Mouse (Mus musculus): ENCODE measurements around the gene Kpna1. TPM values are rescaled to one million over a fixed set of nuclear protein-coding genes. Genes with fewer than 3 reads are reported as not detected.
"Not testable (repeated sequence)": the region's sequence is repeated elsewhere in the genome, so short reads cannot be mapped to it uniquely, and the experiment has no call there.

The Kpna1 gene
- polyA plus RNA-seq, 1 experiment, result 46.6 TPM

DNA sequence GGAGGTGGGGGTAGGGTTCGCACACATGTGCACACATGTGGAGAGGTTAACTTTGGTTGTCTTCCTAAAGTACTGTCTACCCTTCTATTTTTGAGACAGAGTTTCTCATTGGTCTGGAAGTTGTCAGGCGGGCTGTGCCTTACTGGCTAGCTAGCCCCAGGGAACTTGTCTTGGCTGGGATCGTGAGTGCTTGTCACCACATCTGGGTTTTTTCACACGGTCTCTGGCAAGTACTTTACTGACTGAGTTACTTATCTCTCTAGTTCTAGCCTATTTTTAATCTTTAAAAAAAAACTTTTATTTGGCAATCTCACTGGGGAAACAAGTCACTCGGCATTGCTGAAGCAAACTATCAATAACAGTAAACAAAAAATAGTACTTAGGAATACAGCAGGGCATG, 29.3 kb upstream of the Kpna1 start:
- TF ChIP-seq POLR2A (IDR thresholded peaks at IDR 0.05; ENCODE audit: borderline replicate concordance, insufficient read depth, low read length) (no peak), CTCF (IDR thresholded peaks at IDR 0.05; ENCODE audit: borderline replicate concordance, insufficient read depth, low read depth, low read length) (no peak)
- DNase-seq, result no peak
- 70% methylated on average over 5 of the region's 5 CpGs for WGBS
- no peaks in the 10 kb centered on the region; the same call in 1 of the 2 replicates for H3K27me3 ChIP-seq (ENCODE audit: control insufficient read depth, insufficient read depth, low read length)
- H3K4me3 ChIP-seq (replicated peaks; ENCODE audit: insufficient read depth, low read depth, low read length), result no peak overlapping the region
- no peak overlapping the region for H3K27ac ChIP-seq (ENCODE audit: insufficient read depth, low read length)
- no peaks in the 10 kb centered on the region for H3K4me1 ChIP-seq (ENCODE audit: control insufficient read depth, insufficient read depth, low read length)

- H3K4me3 ChIP-seq (replicated peaks; ENCODE audit: insufficient read depth, low read depth, low read length), result no peak overlapping the region
- no peak overlapping the region for H3K27ac ChIP-seq (ENCODE audit: insufficient read depth, low read length)
- 97% methylated on average over 3 of the region's 3 CpGs for WGBS
- H3K27me3 ChIP-seq (ENCODE audit: control insufficient read depth, insufficient read depth, low read length), result no peaks in the 10 kb centered on the region; the same call in 1 of the 2 replicates
- DNase-seq, result no peak
- no peaks in the 10 kb centered on the region for H3K4me1 ChIP-seq (ENCODE audit: control insufficient read depth, insufficient read depth, low read length)
- TF ChIP-seq CTCF (IDR thresholded peaks at IDR 0.05; ENCODE audit: borderline replicate concordance, insufficient read depth, low read depth, low read length) (no peak), POLR2A (IDR thresholded peaks at IDR 0.05; ENCODE audit: borderline replicate concordance, insufficient read depth, low read length) (no peak)
Measured at GRCm38 (mm10) chr16:35951216-35951615, 27.3 kb upstream of the Kpna1 start.

DNA sequence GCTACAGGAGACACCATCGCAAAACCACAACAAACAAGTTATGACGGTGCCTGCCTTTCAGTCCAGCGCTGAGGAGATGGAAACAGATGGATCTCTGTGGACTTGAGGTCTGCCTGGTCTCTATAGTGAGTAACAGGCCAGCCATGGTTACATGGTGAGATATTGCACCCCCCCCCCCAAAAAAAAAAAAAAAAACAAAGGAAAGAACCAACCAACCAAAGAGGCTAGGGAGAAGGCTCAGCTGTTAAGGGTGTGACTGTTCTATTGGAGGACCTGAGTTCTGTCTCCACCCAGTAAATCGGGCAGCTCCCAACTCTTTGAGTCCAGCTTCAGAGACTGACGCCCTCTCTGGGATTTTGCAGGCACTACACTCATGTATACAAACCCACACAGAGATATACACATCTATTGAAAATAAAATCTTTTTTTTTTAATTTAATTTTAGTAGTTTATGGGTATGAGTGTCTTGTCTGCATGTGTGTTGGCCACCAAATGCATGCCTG, 25.9 kb upstream of the Kpna1 start:
- DNase-seq, result no peak
- no peaks in the 10 kb centered on the region; the same call in 1 of the 2 replicates for H3K27me3 ChIP-seq (ENCODE audit: control insufficient read depth, insufficient read depth, low read length)
- TF ChIP-seq CTCF (IDR thresholded peaks at IDR 0.05; ENCODE audit: borderline replicate concordance, insufficient read depth, low read depth, low read length) (no peak), POLR2A (IDR thresholded peaks at IDR 0.05; ENCODE audit: borderline replicate concordance, insufficient read depth, low read length) (no peak)
- 89% methylated on average over 5 of the region's 5 CpGs for WGBS
- no peak overlapping the region for H3K4me3 ChIP-seq (replicated peaks; ENCODE audit: insufficient read depth, low read depth, low read length)
- no peaks in the 10 kb centered on the region for H3K4me1 ChIP-seq (ENCODE audit: control insufficient read depth, insufficient read depth, low read length)
- no peak overlapping the region for H3K27ac ChIP-seq (ENCODE audit: insufficient read depth, low read length)

- not testable (repeated sequence) for DNase-seq; H3K27me3 ChIP-seq (ENCODE audit: control insufficient read depth, insufficient read depth, low read length); H3K27ac ChIP-seq (ENCODE audit: insufficient read depth, low read length); H3K4me1 ChIP-seq (ENCODE audit: control insufficient read depth, insufficient read depth, low read length); H3K4me3 ChIP-seq (replicated peaks; ENCODE audit: insufficient read depth, low read depth, low read length)
- WGBS, result 82% methylated on average over 4 of the region's 4 CpGs
Measured at GRCm38 (mm10) chr16:35965991-35966390, 12.6 kb upstream of the Kpna1 start.

DNA sequence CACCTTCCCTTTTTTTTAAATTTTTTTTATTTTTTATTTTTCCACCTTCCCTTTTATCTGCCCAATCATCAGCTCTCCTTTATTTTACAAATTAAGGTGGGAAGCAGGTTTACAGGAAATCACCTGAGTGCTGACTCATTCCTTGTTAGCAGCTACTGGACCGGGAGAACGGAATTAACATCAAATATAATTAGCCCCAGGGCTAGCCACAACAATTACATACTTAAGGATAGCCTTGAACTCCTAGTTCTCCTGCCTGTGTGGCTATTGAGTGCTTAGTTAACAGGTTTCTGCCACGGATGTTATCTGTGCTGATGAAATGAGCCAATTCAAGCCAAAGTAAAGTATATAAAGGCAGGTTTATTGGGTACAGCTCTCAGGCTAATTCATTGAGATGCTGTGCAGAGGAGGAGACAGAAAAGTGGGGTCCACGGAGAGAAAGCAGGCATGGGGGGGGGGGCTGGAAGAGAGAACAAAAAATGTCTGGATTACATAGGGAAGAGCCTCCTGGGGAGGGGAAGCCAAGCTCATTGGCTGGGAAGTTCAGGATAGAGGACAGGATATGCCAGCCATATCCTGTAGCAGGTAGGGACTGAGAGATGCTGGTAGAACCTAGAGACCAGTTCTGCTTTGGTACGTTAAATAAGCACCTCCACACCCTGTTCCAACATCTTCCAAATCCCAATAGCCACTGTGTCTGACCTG, 12.0 kb upstream of the Kpna1 start:
- Histone ChIP-seq H3K27ac (ENCODE audit: insufficient read depth, low read length) (no peak overlapping the region), H3K4me3 (replicated peaks; ENCODE audit: insufficient read depth, low read depth, low read length) (no peak overlapping the region), H3K27me3 (ENCODE audit: control insufficient read depth, insufficient read depth, low read length) (no peaks in the 10 kb centered on the region; the same call in 1 of the 2 replicates), H3K4me1 (ENCODE audit: control insufficient read depth, insufficient read depth, low read length) (no peaks in the 10 kb centered on the region)
- 70% methylated on average over 5 of the region's 5 CpGs for WGBS
- TF ChIP-seq CTCF (IDR thresholded peaks at IDR 0.05; ENCODE audit: borderline replicate concordance, insufficient read depth, low read depth, low read length) (no peak), POLR2A (IDR thresholded peaks at IDR 0.05; ENCODE audit: borderline replicate concordance, insufficient read depth, low read length) (no peak)
- DNase-seq, result no peak

DNA sequence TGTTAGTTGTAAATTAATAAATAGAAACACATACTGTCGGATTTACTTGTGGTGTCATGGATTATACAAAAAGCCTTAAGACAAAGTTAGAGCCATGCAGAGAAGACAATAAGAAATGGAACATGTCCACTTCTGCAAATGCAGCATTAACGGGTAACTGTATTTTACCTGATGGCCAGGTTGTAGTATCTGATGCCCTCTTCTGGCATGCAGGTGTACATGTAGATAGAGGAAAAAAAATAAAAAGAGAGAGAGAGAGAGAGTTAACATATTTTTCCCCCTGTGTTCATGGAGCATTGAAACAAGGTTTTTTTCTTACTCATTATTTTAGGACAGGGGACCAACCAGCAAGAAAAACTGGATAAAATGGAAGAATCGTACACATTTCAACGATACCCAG, 11.2 kb upstream of the Kpna1 start:
- Histone ChIP-seq H3K27ac (ENCODE audit: insufficient read depth, low read length) (no peak overlapping the region), H3K4me1 (ENCODE audit: control insufficient read depth, insufficient read depth, low read length) (no peaks in the 10 kb centered on the region), H3K27me3 (ENCODE audit: control insufficient read depth, insufficient read depth, low read length) (no peaks in the 10 kb centered on the region; the same call in 1 of the 2 replicates), H3K4me3 (replicated peaks; ENCODE audit: insufficient read depth, low read depth, low read length) (no peak overlapping the region)
- no peak for DNase-seq
- TF ChIP-seq CTCF (IDR thresholded peaks at IDR 0.05; ENCODE audit: borderline replicate concordance, insufficient read depth, low read depth, low read length) (no peak), POLR2A (IDR thresholded peaks at IDR 0.05; ENCODE audit: borderline replicate concordance, insufficient read depth, low read length) (no peak)
- WGBS, result 86% methylated on average over 4 of the region's 4 CpGs

DNA sequence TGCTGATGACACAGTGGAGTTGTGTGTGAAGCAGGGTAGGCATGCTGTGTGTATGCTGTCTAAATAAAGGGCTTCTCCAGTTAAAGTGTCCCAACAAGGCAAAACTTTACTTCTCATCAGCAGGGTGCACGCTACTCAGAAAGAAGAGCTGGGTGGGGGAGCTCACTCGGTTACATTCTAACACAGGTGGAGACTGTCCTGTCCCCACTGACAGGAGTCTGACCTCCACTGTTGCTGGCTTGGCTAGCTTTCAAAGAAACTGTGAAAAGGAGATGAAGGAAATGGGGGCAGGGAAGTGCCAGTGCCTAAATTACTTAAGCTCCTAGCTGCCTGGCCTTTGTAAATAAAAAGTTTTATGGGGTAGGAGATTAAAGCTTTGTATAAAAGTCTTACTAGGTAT, 10.4 kb upstream of the Kpna1 start:
- TF ChIP-seq CTCF (IDR thresholded peaks at IDR 0.05; ENCODE audit: borderline replicate concordance, insufficient read depth, low read depth, low read length), result no peak
- no peak for TF ChIP-seq POLR2A (IDR thresholded peaks at IDR 0.05; ENCODE audit: borderline replicate concordance, insufficient read depth, low read length)
- no peak for DNase-seq
- H3K4me1 ChIP-seq (ENCODE audit: control insufficient read depth, insufficient read depth, low read length), result no peaks in the 10 kb centered on the region
- H3K27ac ChIP-seq (ENCODE audit: insufficient read depth, low read length), result no peak overlapping the region
- H3K27me3 ChIP-seq (ENCODE audit: control insufficient read depth, insufficient read depth, low read length), result no peaks in the 10 kb centered on the region; the same call in 1 of the 2 replicates
- WGBS, result 56% methylated on average over 2 of the region's 2 CpGs
- H3K4me3 ChIP-seq (replicated peaks; ENCODE audit: insufficient read depth, low read depth, low read length), result no peak overlapping the region

DNA sequence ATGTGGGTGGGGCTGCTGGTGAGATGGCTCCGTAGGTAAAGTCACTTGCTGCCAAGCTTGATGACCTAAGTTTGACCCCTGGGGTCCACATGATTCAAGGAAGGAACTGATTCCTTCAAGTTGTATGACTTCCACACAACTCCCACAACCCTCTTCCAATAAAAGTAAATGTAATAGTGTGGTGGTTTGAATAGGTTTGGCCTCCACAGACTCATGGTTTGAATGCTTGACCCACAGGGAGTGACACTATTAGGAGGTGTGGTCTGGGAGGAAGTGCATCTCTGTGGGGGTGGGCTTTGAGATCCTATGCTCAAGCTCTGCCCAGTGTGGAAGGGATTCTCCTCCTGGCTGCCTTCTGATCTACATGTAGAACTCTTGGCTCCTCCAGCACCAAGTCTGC, 4.5 kb upstream of the Kpna1 start:
- Histone ChIP-seq H3K4me3 (replicated peaks; ENCODE audit: insufficient read depth, low read depth, low read length) (no peak overlapping the region), H3K27me3 (ENCODE audit: control insufficient read depth, insufficient read depth, low read length) (no peaks in the 10 kb centered on the region), H3K4me1 (ENCODE audit: control insufficient read depth, insufficient read depth, low read length) (no peaks in the 10 kb centered on the region), H3K27ac (ENCODE audit: insufficient read depth, low read length) (no peak overlapping the region)
- no peak for DNase-seq
- TF ChIP-seq CTCF (IDR thresholded peaks at IDR 0.05; ENCODE audit: borderline replicate concordance, insufficient read depth, low read depth, low read length) (no peak), POLR2A (IDR thresholded peaks at IDR 0.05; ENCODE audit: borderline replicate concordance, insufficient read depth, low read length) (no peak)
- 39% methylated on average over 1 of the region's 1 CpGs for WGBS

Data from cerebellum, adult 2 months (tissue).